Mouse (Mus musculus) c-Kit-positive CD71-negative TER-119-negative erythroid progenitor cells, embryonic 14.5 days (primary cell): ENCODE measurements around the gene E2f1.

Experiments
- DNase-seq: peaks from one replicate; pipeline ENCODE4 v3.0.0-alpha.2; 2013; ENCODE audit warnings: low read depth

The E2f1 gene

DNA sequence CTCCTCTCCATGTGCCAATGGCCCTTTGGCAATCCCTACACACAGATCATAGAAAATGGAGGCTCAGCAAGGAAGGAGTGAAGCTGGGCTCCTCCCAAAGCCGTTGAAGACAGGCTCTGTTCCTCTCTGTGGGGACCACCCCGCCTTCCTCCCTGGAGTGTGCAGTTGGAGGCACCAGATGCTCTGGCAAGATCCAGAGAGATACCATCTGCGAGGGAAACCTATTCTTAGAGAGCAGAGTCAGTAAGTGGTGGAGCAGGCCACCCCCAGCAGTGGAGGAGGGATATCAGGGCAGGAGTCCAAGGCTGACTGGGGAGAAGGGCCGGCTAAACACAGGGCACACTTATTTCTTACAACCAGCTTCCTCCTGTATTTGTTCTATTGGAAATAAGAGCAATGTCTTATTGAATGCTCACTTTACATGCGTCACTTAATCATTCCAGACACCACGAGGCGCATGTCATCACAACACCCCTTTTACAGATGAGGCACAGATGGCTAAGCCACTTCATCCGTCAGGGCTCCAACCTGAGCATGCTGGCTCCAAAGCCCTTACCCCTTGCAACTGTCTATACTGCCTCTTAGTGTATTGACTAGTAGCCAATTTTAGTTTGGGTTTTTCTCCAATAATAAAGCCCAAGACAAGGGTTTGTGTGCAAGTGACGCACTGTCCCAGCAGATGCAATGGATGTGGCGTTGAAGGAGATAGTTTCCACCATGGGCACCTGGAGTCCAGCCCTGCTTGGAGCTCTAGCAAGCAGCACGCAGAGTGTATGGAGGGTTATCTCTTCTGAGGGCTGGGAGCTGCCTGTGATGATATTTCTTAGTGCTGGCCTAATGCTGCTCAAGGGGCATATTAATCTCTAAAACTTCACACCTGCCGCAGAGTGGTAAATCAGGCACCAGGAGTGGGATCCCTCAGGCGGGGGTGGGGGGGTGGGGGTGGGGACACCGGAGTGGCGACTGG, 14.5 kb upstream of the E2f1 start:
- no peak for DNase-seq

- DNase-seq, result no peak
These were observed 11.7 kb upstream of the E2f1 start for GRCm38 (mm10) chr2:154581421-154581820.

GRCm38 (mm10) chr2:154580586-154580985, 10.9 kb upstream of the E2f1 start:
- DNase-seq, result no peak

GRCm38 (mm10) chr2:154577744-154578067, 8.0 kb upstream of the E2f1 start:
- DNase-seq, result no peak

DNA sequence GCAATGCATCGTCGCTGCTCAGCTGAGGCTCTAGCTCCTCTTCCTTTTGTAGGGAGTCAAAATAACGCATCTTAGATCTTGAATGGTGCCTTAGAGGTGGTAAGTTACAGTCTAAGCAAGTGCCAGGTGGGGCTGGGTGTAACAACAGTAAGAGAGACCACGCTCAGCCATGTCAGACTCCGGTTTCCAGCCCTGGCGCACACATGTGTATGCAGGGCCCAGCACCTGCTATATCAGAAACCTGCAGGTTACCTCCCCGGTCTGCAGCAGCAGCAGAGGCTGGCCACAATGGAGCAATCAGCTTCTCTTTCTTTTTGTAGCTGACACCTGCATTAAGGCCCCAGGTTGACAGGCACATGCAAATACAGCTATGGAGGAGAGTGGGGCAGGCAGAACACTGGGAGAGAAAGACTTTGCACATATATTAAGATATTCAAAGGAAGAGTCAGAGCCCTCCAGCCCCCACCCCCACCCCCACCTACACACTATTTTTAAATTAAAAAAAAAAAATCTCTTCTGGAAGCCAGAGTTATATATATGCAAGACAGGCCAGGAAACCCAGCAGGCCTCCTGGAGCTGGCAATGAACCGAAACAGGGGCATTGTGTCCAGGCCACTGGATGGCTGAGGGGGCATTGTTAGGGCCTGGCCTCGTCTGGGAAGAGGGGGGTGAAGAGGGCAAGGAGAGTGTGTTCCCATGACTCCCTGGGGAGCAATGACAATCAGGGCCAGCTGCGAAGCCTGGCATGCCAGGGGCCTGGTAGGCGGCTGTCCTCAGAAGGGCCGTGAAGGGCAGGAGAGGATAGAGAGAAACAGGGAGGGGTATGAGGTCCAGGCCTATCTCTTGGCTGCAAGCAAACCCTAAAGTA, 7.4 kb upstream of the E2f1 start:
- DNase-seq, result no peak

DNA sequence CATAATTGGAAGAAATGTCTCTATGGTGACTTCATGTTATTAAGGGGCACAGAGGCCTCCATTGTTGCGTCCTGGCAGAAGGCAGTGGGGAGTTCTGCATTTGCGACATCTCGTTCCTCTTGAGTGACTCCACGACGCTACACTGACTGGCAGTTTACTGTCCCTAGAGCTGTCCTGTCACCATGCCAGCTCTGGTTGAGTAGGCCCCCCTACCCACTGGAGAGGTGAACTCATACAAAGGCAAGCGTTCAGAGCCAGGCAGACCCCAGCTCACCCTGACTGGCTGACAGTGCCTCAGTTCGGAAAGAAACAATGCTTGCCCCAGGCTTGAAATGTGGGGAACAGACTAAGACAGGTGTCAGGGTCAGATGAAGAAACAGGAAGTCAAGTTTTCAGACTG, 4.6 kb upstream of the E2f1 start:
- DNase-seq, result no peak

- no peak for DNase-seq
These were observed 3.3 kb upstream of the E2f1 start for GRCm38 (mm10) chr2:154572996-154573395.

GRCm38 (mm10) chr2:154571976-154572375, 2.3 kb upstream of the E2f1 start:
- no peak for DNase-seq

- no peak for DNase-seq
These were observed 1.6 kb upstream of the E2f1 start for GRCm38 (mm10) chr2:154571266-154571665.

DNA sequence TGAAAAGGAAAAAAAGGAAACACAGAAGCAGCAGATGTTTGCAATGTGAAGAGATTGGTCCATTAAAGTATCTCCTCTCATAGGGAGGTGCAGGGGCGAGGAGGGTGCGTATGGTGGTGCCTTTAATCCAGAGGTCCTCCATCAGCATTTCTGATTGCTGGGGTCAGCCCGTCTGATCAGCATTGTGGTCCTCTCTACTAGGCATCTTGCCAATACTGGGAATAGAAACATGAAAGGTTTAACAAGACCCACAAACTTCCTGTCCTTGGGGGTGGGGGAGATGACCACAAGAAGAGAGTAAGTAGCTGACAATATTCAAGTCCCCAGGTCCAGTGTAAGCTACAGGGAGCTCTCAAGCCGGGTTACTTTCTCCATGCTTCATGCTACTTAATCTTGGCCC, 974 bp upstream of the E2f1 start:
- DNase-seq, result no peak

- no peak for DNase-seq
These were observed 482 bp downstream of the E2f1 start for GRCm38 (mm10) chr2:154569071-154569748.

GRCm38 (mm10) chr2:154568329-154569070, 1.2 kb downstream of the E2f1 start:
- DNase-seq, result no peak

- no peak for DNase-seq
These were observed 1.9 kb downstream of the E2f1 start for GRCm38 (mm10) chr2:154567766-154568165.

DNA sequence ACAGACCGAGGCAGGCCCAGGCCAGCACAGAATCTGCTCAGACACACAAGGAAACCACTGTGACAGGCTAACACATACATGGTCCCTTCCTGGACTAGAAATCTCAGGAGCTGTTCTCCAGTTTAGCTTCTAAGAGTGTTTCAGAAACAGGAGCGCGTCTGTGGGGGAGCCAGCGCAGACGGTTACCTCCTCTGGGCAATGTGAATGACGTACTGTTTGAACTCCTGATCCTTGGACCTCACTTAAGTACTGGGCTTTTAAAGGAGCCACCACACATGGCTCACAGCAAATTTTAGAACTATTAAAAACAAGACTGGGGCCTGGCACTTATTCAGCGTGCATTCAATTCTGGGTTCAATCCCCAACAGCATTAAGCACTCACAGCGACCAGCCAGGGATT, 3.1 kb downstream of the E2f1 start:
- DNase-seq, result no peak

- no peak for DNase-seq
These were observed 4.1 kb downstream of the E2f1 start for GRCm38 (mm10) chr2:154565562-154565961.

GRCm38 (mm10) chr2:154563612-154564170, 6.0 kb downstream of the E2f1 start:
- no peak for DNase-seq

DNA sequence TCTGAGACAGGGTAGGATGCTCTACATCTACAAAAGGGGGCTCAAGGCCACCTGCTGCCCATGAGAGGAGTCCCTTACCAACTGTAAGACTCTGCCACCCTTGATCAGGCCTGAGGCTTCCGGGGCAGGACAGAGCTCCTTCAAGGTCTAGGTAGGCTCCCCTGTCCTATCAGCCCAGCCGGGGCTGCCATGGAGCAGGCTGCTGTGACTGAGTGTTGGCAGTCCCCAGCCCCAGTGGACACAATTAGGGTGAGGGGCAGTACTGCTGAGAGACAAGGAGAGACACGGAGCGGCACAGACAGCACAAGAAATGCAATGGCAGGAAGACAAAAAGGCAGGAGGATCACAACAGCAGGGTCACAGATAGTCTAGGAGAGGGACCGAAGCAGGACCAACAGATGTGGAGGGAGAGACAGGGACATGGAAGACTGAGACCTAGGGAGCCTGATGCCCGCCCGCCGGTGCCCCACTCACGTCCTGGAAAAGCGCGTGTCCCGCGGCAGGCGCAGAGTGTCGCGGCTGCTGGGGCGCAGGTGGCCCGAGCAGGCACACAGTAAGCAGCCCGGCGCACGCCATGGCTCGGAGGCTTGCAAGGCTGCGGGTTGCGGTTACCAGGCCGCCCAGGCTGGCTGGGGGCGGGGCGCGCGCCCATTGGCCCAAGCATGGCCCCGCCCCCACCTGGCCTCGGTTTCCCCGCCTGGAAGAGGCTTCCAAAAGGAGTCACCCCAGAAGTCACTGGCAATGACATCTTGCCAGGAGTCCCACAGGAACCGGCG, 11.2 kb downstream of the E2f1 start, which contains the start of gene Necab3:
Gene Necab3, minus strand, starts transcription at position 627 of the 776 bp plus-strand sequence.
- DNase-seq, result no peak

- DNase-seq, result no peak
These were observed 12.4 kb downstream of the E2f1 start for GRCm38 (mm10) chr2:154557184-154557832.

- DNase-seq, result no peak
These were observed 14.5 kb downstream of the E2f1 start for GRCm38 (mm10) chr2:154555235-154555634.

DNA sequence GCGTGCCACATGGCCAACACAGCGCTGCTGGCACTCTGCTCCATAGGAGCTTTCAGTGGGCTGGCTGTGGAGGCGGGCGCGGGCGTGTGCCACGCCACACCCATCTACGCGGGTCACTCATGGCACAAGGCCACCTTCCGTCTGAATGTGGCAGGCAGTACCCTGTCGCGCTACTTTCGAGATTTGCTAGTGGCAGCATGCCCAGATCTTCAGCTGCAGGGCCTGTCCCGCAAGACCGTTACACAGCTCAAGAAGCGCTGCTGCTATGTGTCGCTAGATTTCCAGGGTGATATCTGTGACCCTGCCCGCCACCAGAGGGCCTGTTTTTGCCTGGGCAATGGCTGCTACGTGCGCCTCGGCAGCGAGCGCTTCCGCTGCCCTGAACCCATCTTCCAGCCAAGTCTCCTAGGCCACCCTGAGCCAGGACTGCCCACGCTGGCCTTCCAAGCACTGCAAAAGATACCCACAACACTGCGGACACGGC, 17.2 kb downstream of the E2f1 start:
- no peak for DNase-seq
